Mouse (Mus musculus) embryonic facial prominence, embryonic 12.5 days (tissue): ENCODE measurements at regions not wholly inside any gene's neighbourhood (a gene's known extent, or its start where the extent isn't known, plus 50 kb on each side); places are given as distances from the start of the nearest gene placed in this dataset.
"Not testable (repeated sequence)": the region's sequence is repeated elsewhere in the genome, so short reads cannot be mapped to it uniquely, and the experiment has no call there.

Experiments used
- ATAC-seq: fragments of 200-750 bp; cut with Nextera tagmentation; 2 replicates; pipeline ENCODE4 v1.8.0; 2017; ENCODE audit not compliant: insufficient number of reproducible peaks, insufficient read depth, low FRiP score, low TSS enrichment
- H3K27ac ChIP-seq: fragments of 300-500 bp; sonication (generic); 2 replicates; pipeline ENCODE4 v1.5.1; 2016; ENCODE audit warnings: mild to moderate bottlenecking
- H3K27me3 ChIP-seq: fragments of 300-500 bp; sonication (generic); 2 replicates; pipeline ENCODE4 v1.6.1; 2016; ENCODE audit warnings: mild to moderate bottlenecking, moderate library complexity
- H3K36me3 ChIP-seq: fragments of 300-500 bp; sonication (generic); 2 replicates; pipeline ENCODE4 v1.6.1; 2016; ENCODE audit warnings: mild to moderate bottlenecking
- H3K4me1 ChIP-seq: fragments of 300-500 bp; sonication (generic); 2 replicates; pipeline ENCODE4 v1.6.1; 2016
- H3K4me2 ChIP-seq: fragments of 300-500 bp; sonication (generic); replicated peaks from 2 replicates; pipeline ENCODE4 v1.6.1; 2016; ENCODE audit warnings: mild to moderate bottlenecking, moderate library complexity
- H3K4me3 ChIP-seq: fragments of 300-500 bp; sonication (generic); 2 replicates; pipeline ENCODE4 v1.5.1; 2016; ENCODE audit warnings: mild to moderate bottlenecking
- H3K9ac ChIP-seq: fragments of 300-500 bp; sonication (generic); 2 replicates; pipeline ENCODE4 v1.6.1; 2016; ENCODE audit warnings: mild to moderate bottlenecking, moderate library complexity
- H3K9me3 ChIP-seq: fragments of 300-500 bp; sonication (generic); 2 replicates; pipeline ENCODE4 v1.6.1; 2016; ENCODE audit warnings: mild to moderate bottlenecking, moderate library complexity
- WGBS: fragments of 180-500 bp; shearing (Covaris S2); methylation state at CpG from one replicate; pipeline ENCODE4 v1.1.7; 2016; 5-methylcytosine and 5-hydroxymethylcytosine counted together

DNA sequence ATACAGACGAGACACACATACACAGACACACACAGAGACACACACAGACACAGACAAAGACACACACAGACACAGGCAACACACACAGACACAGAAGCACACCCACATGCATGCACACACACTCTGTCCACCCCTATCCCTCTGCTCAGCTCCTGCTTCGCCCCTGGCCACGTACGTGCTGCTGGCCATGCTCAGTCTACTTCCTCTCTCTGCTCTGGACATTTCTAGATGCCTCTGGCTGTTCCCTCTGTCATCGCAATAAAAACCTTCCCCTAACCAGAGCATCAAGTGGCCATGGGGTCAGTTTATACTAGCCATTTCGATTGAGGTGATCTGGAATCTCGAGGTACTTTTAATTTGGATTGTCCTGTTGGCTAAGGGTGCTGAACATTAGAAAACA lies 118.9 kb upstream of the Slc38a2 start:
- no peak for ATAC-seq
- WGBS: 77% methylated on average over 7 of the region's 7 CpGs

DNA sequence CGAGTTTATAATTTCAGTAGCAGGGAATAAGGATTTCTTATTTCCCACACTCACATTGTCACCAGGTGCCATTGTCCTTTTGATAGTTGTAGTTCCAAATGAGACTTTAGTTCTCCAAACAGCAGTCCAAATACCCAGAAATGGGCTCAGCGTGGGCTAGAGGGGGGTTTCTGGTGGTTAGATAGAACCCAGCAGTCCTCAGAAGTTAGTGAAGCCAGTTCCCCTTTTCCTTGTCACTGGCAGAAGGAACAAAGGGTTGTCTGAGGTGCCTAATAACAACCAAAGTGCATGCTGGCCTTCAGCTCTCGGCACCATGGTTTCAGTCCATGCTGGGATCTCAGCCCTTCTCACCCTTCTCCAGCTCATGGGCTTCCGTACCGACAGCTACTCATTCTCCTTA lies 118.1 kb upstream of the Slc38a2 start:
- no peak overlapping the region for H3K4me3 ChIP-seq
- no peak for ATAC-seq
- no peaks in the 10 kb centered on the region for H3K27me3 ChIP-seq
- no peak overlapping the region for H3K27ac ChIP-seq
- no peaks in the 10 kb centered on the region for H3K36me3 ChIP-seq
- 89% methylated on average over 5 of the region's 5 CpGs for WGBS
- H3K9ac ChIP-seq: no peak overlapping the region
- no peaks in the 10 kb centered on the region for H3K9me3 ChIP-seq
- no peaks in the 10 kb centered on the region for H3K4me1 ChIP-seq
- no peak overlapping the region for H3K4me2 ChIP-seq

More for the DNA sequence above, 118.9 kb upstream of the Slc38a2 start:
- no peaks in the 10 kb centered on the region for H3K9me3 ChIP-seq
- H3K4me2 ChIP-seq: no peak overlapping the region
- H3K9ac ChIP-seq: no peak overlapping the region; the same call in 1 of the 2 replicates
- H3K4me1 ChIP-seq: no peaks in the 10 kb centered on the region
- no peaks in the 10 kb centered on the region for H3K27me3 ChIP-seq
- no peaks in the 10 kb centered on the region for H3K36me3 ChIP-seq
- H3K27ac ChIP-seq: no peak overlapping the region
- no peak overlapping the region for H3K4me3 ChIP-seq

DNA sequence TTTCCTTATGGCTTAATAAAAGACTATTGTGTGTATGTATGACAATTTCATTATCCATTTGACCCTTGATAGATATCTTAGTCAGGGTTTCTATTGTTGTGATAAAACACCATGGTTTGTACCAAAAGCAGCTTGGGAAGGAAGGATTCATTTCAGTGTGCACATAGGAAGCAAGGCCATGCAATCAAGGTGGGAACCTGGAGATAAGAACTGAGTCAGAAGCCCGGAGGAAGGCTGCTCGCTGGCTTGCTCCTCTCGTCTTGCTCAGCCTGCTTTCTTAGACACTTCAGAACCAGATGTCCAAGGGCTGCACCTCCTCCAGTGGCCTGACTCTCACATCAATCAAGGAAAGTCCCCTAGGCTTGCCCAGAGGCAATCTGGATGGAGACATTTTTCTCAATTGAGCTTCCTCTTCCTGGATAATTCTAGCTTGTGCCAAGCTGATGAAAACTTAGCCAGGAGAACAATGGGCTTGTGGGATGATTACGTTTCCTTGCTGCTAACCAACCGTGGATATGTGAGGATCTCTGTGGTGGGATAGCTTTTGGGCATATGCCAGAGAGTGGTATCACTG lies 117.6 kb upstream of the Slc38a2 start:
- no peaks in the 10 kb centered on the region for H3K36me3 ChIP-seq
- H3K27me3 ChIP-seq: no peaks in the 10 kb centered on the region
- no peaks in the 10 kb centered on the region for H3K9me3 ChIP-seq
- H3K4me3 ChIP-seq: no peak overlapping the region
- ATAC-seq: no peak
- H3K27ac ChIP-seq: no peak overlapping the region
- no peak overlapping the region for H3K4me2 ChIP-seq
- no peak overlapping the region for H3K9ac ChIP-seq
- 74% methylated on average over 5 of the region's 5 CpGs for WGBS
- no peaks in the 10 kb centered on the region for H3K4me1 ChIP-seq

DNA sequence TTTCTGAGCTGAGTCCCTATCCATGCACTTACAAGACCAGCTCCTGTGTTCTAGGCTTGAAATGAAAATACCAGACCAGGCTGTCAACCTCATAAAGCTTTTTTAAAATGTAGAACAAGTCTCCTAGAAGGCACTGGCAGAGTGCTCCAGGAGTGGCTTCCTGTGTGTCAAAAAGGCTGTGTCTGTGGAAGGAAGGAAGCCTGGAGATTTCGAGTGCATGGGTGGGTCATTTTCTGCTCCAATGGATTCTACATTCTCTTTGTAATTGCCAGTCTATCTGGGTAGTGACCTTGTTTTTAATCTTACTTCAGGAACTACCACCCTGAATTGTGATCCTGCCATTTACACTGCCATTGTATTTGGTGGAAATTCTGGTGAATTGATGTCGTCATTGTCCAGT lies 113.9 kb upstream of the Slc38a2 start:
- ATAC-seq: no peak
- Histone ChIP-seq H3K4me1 (no peaks in the 10 kb centered on the region), H3K27me3 (no peaks in the 10 kb centered on the region), H3K9ac (no peak overlapping the region), H3K4me2 (no peak overlapping the region), H3K4me3 (no peak overlapping the region), H3K9me3 (peaks cover 4% of the 10 kb centered on the region; the same call in 1 of the 2 replicates), H3K36me3 (no peaks in the 10 kb centered on the region), H3K27ac (no peak overlapping the region)
- WGBS: 77% methylated on average over 2 of the region's 2 CpGs

DNA sequence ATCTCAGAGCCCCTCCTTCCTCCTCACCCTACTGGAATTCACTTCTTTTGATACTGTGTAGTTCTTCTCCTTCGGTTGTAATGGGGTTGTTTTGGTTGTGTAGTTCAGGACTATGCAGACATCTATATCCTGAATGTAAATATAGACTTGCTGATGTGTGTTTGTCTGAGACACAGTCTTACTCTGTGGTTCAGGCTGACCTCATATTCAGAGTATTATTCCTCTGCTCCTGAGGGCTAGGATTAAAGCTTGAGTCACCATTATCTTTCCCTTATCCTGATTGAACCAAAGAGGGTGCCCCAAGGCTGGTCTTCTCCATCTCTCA lies 103.2 kb upstream of the Slc38a2 start:
- Histone ChIP-seq H3K36me3 (no peaks in the 10 kb centered on the region), H3K9me3 (no peaks in the 10 kb centered on the region), H3K4me3 (no peak overlapping the region), H3K27me3 (no peaks in the 10 kb centered on the region), H3K27ac (no peak overlapping the region), H3K4me2 (no peak overlapping the region), H3K9ac (no peak overlapping the region), H3K4me1 (no peaks in the 10 kb centered on the region)
- WGBS: 62% methylated on average over 1 of the region's 1 CpGs
- no peak for ATAC-seq

DNA sequence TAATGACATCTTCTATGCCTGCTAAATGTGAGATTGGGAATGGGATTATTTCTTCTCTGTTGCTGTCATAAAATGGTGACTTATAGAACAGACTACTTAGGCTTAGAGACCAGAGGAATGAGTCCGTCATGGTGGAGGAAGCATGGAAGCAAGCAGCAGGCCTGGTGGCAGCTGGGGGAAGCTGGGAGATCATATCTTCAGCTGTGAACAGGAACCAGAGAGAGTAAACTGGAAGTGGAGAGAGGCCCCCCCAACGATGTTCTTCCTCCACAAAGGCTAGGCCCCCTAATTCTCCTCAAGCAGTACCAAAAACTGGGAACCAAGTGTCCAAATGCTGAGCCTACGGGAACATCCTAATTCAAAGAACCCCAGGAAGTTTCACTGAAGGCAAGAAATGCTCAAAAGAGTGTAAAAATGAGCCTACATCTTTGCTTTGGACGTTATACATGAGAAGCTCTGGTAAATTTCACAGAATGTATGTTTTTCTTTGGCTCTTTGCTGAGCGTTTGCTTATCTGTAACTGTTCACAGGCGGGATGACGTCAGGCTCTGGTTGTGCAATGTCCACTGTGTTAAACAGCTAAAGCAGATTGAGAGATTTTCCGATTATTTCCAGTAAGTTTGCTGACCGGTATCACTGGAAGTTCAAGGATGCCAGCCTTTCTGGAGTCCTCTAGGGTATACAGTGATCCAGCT lies 102.7 kb upstream of the Slc38a2 start:
- Histone ChIP-seq H3K36me3 (no peaks in the 10 kb centered on the region), H3K4me3 (no peak overlapping the region), H3K4me2 (no peak overlapping the region), H3K27ac (peak overlapping the region; percentile 38), H3K9ac (no peak overlapping the region), H3K4me1 (no peaks in the 10 kb centered on the region), H3K27me3 (no peaks in the 10 kb centered on the region), H3K9me3 (no peaks in the 10 kb centered on the region)
- WGBS: 71% methylated on average over 9 of the region's 9 CpGs
- no peak for ATAC-seq

DNA sequence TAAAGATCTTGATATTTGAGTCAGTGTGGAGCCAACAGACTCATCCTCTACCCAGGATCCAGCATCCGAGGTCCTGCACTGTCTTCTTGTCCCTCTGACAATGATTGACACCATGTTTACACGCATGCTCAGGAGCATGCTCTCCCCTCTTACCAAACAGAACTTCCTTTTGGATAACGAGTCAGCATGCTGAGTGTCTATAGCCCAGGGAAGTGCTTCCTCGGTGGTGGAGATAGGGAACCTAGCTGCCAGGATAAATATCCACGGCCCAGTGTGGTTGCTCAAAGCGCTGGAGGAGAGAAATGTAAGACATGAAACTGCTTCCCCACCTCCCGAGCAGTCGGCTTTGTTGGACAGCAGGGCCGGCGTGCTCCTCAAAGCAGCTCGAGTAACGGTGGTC lies 99.7 kb upstream of the Slc38a2 start:
- H3K4me3 ChIP-seq: no peak overlapping the region
- WGBS: 57% methylated on average over 12 of the region's 12 CpGs
- no peaks in the 10 kb centered on the region for H3K4me1 ChIP-seq
- peak overlapping the region; percentile 18; the same call in 1 of the 2 replicates for H3K27ac ChIP-seq
- H3K9ac ChIP-seq: no peak overlapping the region
- H3K9me3 ChIP-seq: no peaks in the 10 kb centered on the region
- no peaks in the 10 kb centered on the region for H3K36me3 ChIP-seq
- no peak for ATAC-seq
- no peak overlapping the region for H3K4me2 ChIP-seq
- no peaks in the 10 kb centered on the region for H3K27me3 ChIP-seq

DNA sequence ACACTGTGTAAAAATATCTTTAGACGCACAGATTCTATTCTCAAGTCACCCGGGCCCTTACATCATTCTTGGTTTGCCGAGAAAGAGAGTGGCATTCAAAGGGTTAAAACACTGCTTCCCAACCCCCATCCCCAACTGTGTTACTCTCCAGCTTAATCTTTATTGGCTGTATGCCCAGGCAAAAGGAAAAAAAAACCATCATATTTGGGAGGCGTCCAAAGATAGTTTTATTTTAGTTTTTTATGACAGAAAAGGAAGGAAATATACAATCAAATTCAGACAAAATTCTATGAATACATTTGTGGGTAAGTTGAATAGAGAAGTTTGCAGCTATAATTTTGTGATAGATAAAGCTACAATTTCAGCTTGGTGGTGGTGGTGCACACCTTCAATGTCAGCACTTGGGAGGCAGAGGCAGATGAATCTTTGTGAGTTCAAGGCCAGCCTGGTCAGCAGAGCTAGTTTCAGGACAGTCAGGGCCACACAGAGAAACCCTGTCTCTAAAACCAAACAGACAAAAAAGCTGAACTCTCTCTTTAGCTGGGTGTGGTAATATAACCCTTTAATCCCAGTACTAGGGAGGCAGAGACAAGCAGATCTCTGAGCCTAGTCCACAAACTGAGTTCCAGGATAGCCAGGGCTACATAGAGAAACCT lies 98.2 kb upstream of the Slc38a2 start:
- 65% methylated on average over 4 of the region's 4 CpGs for WGBS
- Histone ChIP-seq H3K27me3 (no peaks in the 10 kb centered on the region), H3K9ac (no peak overlapping the region), H3K36me3 (no peaks in the 10 kb centered on the region), H3K4me1 (no peaks in the 10 kb centered on the region), H3K4me3 (no peak overlapping the region), H3K9me3 (no peaks in the 10 kb centered on the region), H3K4me2 (no peak overlapping the region), H3K27ac (peak overlapping the region; percentile 67)
- no peak for ATAC-seq

DNA sequence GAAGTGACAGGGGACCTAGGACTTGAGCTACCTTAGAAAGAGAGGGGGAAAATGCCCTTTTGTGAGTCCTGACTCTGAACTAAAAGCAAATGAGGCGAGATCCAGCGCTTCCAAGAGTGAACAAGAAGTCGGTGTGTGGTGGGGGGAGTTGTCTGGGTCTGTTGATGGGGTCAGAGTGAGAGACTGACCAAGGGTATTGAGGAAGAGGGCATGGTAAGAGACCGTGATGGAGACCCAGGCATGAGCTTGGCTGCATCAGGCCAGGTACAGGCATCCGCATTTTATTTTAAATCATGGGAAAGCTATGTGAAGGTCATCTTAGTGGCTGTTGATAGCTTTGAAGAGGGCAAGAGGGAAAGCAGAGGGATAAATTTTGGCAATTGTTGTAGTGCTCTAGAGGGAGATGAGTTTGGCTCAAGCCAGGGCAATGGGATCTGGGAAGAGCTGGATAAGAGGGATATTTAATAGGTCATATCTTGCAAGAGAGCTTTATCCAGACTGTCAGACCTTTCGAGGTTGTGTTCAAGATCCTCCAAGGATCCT lies 94.7 kb upstream of the Slc38a2 start:
- no peaks in the 10 kb centered on the region for H3K27me3 ChIP-seq
- no peaks in the 10 kb centered on the region for H3K9me3 ChIP-seq
- no peak overlapping the region for H3K27ac ChIP-seq
- H3K4me3 ChIP-seq: no peak overlapping the region
- no peak overlapping the region for H3K9ac ChIP-seq
- no peak overlapping the region for H3K4me2 ChIP-seq
- H3K4me1 ChIP-seq: no peaks in the 10 kb centered on the region
- H3K36me3 ChIP-seq: no peaks in the 10 kb centered on the region
- no peak for ATAC-seq
- 87% methylated on average over 6 of the region's 6 CpGs for WGBS

DNA sequence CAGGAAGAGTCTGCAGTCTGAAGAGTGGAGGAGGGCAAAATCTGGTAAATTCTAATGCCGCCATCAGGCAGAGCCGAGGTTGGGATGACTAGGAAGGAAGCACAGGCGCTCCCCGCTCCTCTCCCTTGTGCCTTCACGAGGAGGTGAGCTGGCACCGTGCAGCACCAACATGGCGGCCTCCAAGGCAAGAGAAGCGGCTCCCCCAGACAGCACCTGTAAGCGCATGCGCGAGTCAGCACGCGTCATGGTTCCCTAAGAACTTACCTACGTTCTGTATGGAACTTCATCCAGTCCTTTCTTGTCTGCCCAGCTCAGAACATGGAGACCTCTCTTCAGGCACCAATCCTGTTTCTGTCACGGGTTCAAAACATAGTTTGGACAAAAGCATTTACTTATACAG lies 93.7 kb upstream of the Slc38a2 start:
- Histone ChIP-seq H3K27ac (no peak overlapping the region), H3K4me2 (no peak overlapping the region), H3K9ac (no peak overlapping the region), H3K4me1 (no peaks in the 10 kb centered on the region), H3K9me3 (no peaks in the 10 kb centered on the region), H3K27me3 (no peaks in the 10 kb centered on the region), H3K36me3 (no peaks in the 10 kb centered on the region), H3K4me3 (no peak overlapping the region)
- 93% methylated on average over 15 of the region's 15 CpGs for WGBS
- no peak for ATAC-seq

DNA sequence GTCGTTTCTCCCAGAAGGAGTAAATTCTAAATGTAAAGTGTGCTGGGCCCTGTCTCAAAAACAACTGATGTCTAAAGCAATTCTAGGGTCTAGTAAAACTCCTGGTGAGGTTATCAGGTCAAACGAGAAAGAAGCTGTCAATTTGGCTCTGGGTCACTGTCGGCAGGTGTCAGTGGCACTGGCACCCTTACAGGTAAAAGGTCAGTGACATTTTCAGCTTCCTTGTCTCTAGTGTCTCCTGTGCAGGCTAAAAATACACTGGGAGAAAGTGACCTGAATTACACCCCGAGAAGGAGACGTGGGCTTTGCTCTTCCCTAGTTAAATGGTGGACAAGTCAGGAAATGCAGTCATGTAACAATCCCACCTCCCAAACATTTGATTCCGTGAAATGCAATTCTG lies 91.8 kb upstream of the Slc38a2 start:
- H3K9ac ChIP-seq: no peak overlapping the region
- WGBS: 69% methylated on average over 6 of the region's 6 CpGs

DNA sequence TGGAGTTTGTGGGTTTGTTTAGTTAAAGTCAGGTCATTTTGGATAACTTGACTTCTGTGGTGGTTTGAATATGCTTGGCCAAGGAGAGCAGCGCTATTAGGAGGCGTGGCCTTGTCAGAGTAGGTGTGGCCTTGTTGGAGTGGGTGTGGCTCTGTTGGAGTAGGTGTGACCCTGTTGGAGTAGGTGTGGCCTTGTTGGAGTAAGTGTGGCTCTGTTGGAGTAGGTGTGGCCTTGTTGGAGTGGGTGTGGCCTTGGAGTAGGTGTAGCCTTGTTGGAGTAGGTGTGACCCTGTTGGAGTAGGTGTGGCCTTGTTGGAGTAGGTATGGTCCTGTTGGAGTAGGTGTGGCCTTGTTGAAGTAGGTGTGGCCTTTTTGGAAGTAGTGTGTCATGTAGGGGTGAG lies 88.4 kb upstream of the Slc38a2 start:
- not testable (repeated sequence) for H3K9ac ChIP-seq, H3K4me3 ChIP-seq, ATAC-seq, H3K27ac ChIP-seq, H3K36me3 ChIP-seq, H3K9me3 ChIP-seq, H3K27me3 ChIP-seq, H3K4me1 ChIP-seq, H3K4me2 ChIP-seq
- 93% methylated on average over 2 of the region's 2 CpGs for WGBS

More for the DNA sequence above, 91.8 kb upstream of the Slc38a2 start:
- no peaks in the 10 kb centered on the region for H3K4me1 ChIP-seq
- no peak for ATAC-seq
- no peak overlapping the region for H3K4me2 ChIP-seq
- no peaks in the 10 kb centered on the region for H3K27me3 ChIP-seq
- no peak overlapping the region for H3K27ac ChIP-seq
- no peaks in the 10 kb centered on the region for H3K9me3 ChIP-seq
- H3K4me3 ChIP-seq: no peak overlapping the region
- no peaks in the 10 kb centered on the region for H3K36me3 ChIP-seq
